Mouse (Mus musculus) spleen, postnatal 4 days (tissue): Measurements from ENCODE around the gene Ppp1r8.

Experiments used
- DNase-seq, 2 experiments: peaks; one replicate each; pipeline ENCODE4 v3.0.0; 2022; ENCODE audit warnings: low spot score in 2 of 2

The Ppp1r8 gene

GRCm38 (mm10) chr4:132842970-132843704 is at the start of gene Ppp1r8:
TSS of gene Ppp1r8 (minus strand) at chr4:132843169.
- peak; percentile 83 to 89 for DNase-seq

GRCm38 (mm10) chr4:132884844-132885374 is 41.9 kb upstream of the Ppp1r8 start:
- DNase-seq, result no peak

- DNase-seq, result peak; percentile 85 to 94
These were observed 41.3 kb upstream of the Ppp1r8 start, which contains the start of gene Stx12 for GRCm38 (mm10) chr4:132884064-132884843. TSS of gene Stx12 (minus strand) at chr4:132884509.

GRCm38 (mm10) chr4:132883561-132884063 is 40.6 kb upstream of the Ppp1r8 start:
- DNase-seq, result no peak

- no peak for DNase-seq
These were observed 31.6 kb upstream of the Ppp1r8 start for GRCm38 (mm10) chr4:132874363-132875097.

- no peak for DNase-seq
These were observed 30.8 kb upstream of the Ppp1r8 start for GRCm38 (mm10) chr4:132873481-132874362.

- no peak for DNase-seq
These were observed 28.1 kb upstream of the Ppp1r8 start for GRCm38 (mm10) chr4:132871116-132871515.

- DNase-seq, result no peak
These were observed 21.9 kb upstream of the Ppp1r8 start for GRCm38 (mm10) chr4:132864856-132865255.

GRCm38 (mm10) chr4:132863012-132863411 is 20.0 kb upstream of the Ppp1r8 start:
- DNase-seq, result no peak

GRCm38 (mm10) chr4:132860880-132861279 is 17.9 kb upstream of the Ppp1r8 start:
- no peak for DNase-seq

- no peak for DNase-seq
These were observed 719 bp upstream of the Ppp1r8 start for GRCm38 (mm10) chr4:132843705-132844071.

- DNase-seq, result peak; percentile 36 to 73
These were observed 575 bp downstream of the Ppp1r8 start for GRCm38 (mm10) chr4:132842281-132842906.

- no peak for DNase-seq
These were observed 1.5 kb downstream of the Ppp1r8 start for GRCm38 (mm10) chr4:132841493-132841892.

- DNase-seq, result peak; percentile 86 to 95
These were observed 19.2 kb downstream of the Ppp1r8 start for GRCm38 (mm10) chr4:132823614-132824366.

GRCm38 (mm10) chr4:132818442-132818841 is 24.5 kb downstream of the Ppp1r8 start:
- no peak for DNase-seq

GRCm38 (mm10) chr4:132816855-132817254 is 26.1 kb downstream of the Ppp1r8 start:
- no peak for DNase-seq

GRCm38 (mm10) chr4:132816404-132816803 is 26.6 kb downstream of the Ppp1r8 start:
- no peak for DNase-seq

GRCm38 (mm10) chr4:132809621-132810020 is 33.3 kb downstream of the Ppp1r8 start:
- no peak for DNase-seq
